Mouse (Mus musculus) left cerebral cortex, postnatal 14 days (tissue): Measurements from ENCODE around the gene Abcf3. TPM values are rescaled to one million over a fixed set of nuclear protein-coding genes. Genes with fewer than 3 reads are reported as not detected.

Experiments
- DNase-seq, 2 experiments: peaks; one replicate each; pipeline ENCODE4 v3.0.0; 2021 to 2022; ENCODE audit warnings: low spot score in 2 of 2, mixed read lengths in 1 of 2
- intact Hi-C: fragments of 180-260 bp; cut with DNase I; formaldehyde crosslinking; loops from one replicate; pipeline ENCODE4 v1.15.1; 2025
- total RNA-seq, 2 experiments: library from RNA; stranded (reverse); gene quantifications; 2 replicates each; pipeline ENCODE4 v1.2.3; 2021

Abcf3 gene
- total RNA-seq, 2 experiments from 2014 or later: 82.9 to 86.5 TPM

- DNase-seq: peak; percentile 26 to 30
Measured at GRCm38 (mm10) chr16:20537071-20537471, 11.3 kb upstream of the Abcf3 start.

DNA sequence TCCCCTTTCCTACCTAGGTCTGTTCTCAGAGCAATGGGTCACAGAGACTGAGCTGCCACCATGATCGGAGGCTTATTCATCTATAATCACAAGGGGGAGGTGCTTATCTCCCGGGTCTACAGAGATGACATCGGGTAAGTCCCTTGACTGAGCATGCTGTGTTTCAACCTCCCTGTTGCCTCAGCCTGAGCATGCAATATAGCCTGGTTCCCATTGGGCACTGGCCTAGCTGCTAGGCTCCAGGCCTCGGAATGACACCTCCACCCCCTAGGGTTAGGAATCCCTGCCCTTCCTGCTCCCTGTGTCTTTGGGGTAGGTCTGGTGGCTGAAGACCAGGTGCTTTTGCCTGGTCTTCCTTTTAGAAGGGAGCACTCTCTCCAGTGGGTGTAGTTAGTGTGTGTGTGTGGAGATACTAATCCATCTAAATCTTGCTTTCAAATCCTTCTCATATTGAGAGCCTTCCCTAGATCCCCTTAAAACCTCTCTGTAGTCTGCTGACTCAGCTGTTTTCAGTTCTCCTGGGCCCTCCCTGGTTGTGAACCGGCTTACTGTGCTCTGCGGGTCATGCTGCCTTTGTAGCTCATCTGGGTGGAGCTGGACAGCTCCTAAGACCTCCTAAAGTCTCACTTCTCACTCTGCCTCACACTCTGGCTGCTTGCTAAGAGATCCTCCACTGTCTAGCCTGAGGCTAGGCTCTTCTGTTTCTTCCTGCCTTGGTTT lies 10.6 kb upstream of the Abcf3 start:
- intact Hi-C loops: no loop called here
- DNase-seq: no peak

More at GRCm38 (mm10) chr16:20537071-20537471, 11.3 kb upstream of the Abcf3 start:
- intact Hi-C loops: no loop called here

DNA sequence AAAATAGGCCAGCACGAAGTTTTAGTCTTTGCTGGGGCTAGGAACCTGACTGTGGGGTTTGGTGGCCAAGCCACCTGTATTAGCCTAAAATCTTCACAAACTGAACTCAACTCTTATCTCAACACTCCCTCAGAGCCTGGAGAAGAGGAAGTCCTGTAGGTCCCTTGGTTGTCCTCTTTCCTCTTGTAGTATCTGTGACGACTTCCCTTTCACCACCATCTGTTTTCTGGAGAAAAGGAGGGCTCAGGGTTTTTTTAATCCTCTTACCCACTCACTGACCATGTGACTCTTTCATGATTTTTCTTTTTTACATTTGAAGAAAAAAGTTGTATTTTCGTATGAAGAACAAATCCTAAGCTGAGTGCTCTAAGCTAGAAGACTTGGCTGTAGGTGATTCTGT lies 8.7 kb upstream of the Abcf3 start:
- intact Hi-C loops: no loop called here
- DNase-seq: no peak

DNA sequence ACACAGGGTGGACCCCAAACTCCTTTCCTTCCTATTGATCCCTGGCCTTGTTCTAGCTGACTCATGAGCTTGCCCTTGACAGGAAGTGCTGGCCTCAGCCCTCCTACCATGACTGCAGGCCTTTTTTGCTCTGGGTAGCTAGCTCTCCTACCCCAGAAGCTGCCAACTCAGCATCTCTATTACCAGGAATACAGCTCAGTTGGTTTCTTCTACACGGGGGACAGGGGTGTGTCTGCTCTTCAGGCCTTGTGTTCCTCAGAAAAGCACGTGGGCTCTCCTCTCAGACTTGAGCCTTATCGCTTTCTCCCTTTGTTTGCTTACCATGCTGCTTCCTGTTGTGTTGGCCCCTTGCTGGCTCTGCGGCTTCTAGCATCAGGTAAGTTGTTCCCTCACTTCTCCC lies 7.9 kb upstream of the Abcf3 start:
- intact Hi-C loops: no loop called here
- no peak for DNase-seq

DNA sequence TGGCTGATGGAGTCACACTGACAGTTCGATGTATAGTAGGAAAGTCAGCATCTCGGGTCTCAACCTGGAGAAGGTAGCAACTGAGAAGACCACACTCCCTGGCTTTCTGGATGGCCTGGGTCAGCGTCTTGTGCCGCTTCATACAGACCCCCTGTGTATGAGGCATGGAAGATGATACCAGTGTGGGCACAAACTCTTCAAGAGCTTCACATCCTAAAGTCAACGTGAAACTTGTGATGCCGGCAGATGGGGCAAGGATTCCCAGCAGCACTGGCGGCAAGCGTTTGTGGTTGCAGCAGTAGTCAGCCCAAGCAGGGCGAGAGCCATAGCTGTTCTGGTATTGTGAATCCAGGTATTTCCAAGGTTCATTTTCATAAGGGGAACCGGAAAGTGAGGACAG lies 2.7 kb upstream of the Abcf3 start:
- intact Hi-C loops: loop anchor here (5.0 kb wide), 1 partner anchor 38 kb away; no protein-coding TSS in a partner anchor
- no peak for DNase-seq

- no peak for DNase-seq
- intact Hi-C loops: loop anchor here (5.0 kb wide), 1 partner anchor 40 kb away; no protein-coding TSS in a partner anchor
Measured at GRCm38 (mm10) chr16:20547423-20547822, 954 bp upstream of the Abcf3 start.

- no peak for DNase-seq
- intact Hi-C loops: loop anchor here (5.0 kb wide), 1 partner anchor 42 kb away; no protein-coding TSS in a partner anchor
Measured at GRCm38 (mm10) chr16:20549161-20549560, 784 bp downstream of the Abcf3 start.

DNA sequence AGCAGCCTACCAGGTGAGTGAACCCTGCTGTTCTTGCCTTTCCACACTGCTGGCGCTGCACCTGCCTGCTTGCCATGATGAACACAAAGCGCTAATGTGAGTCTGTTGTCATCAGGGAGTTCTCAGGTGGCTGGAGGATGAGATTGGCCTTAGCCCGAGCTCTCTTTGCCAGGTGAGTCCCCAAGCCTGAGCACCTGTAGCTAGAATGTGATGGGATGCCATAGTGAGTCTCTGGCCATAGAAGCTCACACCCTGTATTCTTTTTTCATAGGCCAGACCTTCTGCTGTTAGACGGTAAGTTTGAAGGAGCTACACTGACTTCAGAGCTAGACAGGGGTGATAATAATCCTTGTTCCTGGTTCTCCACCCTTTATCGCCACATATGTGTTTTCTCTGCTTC lies 3.3 kb downstream of the Abcf3 start:
- intact Hi-C loops: no loop called here
- DNase-seq: no peak

- DNase-seq: no peak
- intact Hi-C loops: no loop called here
Measured at GRCm38 (mm10) chr16:20552594-20552993, 4.2 kb downstream of the Abcf3 start.

DNA sequence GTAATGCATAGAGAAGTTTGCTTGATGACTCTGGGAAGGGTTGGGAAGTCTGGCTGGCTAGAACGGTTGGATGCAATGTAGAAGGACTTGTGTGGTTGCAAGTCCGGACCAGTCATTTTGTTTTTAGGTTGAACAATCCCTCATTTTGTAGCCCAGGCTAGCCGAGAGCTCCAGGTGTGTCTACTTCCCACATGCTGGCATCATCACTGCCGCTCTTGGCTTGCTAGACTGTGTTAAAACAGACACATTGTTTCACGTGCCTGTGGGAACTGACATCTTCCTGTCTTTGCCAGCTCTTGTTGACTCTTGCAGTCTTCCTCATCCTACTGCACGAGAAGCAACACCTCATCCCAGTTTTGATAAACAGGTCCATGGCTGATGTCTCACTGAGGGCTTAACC lies 6.6 kb downstream of the Abcf3 start:
- intact Hi-C loops: no loop called here

DNA sequence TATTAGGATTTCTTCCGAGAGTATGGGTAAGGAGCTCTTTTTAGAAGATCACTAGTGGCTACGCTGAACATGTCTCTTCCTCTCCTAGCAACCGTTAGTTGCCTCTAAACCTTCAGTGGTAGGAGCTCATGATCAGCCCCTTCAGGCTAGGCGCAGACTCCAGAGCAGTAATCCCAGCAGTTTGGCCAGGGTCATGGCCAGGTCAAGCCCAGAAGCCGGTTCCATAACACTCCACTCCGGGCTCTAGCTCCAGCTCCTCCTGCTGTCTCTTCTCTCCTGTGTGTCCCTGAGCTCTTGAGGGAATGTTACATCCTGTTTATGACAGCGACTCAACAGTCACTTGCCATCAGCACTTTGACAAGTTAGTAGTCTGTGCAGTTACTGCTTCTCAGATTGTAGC lies 9.0 kb downstream of the Abcf3 start:
- intact Hi-C loops: no loop called here
- no peak for DNase-seq

More for the DNA sequence above, 6.6 kb downstream of the Abcf3 start:
- no peak for DNase-seq

- intact Hi-C loops: no loop called here
- no peak for DNase-seq
Measured at GRCm38 (mm10) chr16:20565075-20565474, 16.7 kb downstream of the Abcf3 start.

DNA sequence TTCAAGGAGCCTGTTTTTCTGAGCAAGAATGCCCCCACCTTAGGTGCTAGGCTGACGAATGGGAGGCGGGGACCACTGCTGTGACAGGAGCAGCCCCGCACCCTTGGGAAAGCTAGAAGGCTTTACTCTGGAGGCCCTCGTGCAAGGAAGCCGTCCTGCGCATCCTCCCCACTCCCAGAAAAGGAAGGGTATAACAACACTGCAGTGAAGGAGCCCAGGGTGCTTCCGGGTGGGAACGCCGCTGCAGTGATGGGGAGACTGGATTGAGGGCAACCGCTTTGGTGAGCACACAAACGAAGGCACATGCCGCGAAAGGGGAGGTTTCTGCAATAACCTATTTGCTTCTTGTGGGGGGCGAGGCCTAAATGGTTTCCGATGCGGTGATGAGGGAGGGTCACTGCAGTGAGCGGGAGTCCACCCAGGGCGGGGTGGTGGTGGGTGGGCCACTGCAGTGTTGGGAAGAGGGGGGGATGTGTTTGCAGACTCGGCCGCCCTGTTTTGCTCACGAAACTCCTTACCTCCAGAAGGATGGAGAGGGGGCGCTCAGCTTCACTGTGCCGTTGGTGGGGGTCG lies 41.1 kb downstream of the Abcf3 start, which contains the start of gene Vwa5b2:
Gene Vwa5b2, plus strand, starts transcription at position 106 of the 573 bp plus-strand sequence.
- intact Hi-C loops: no loop called here
- DNase-seq: peak; percentile 51 to 57

DNA sequence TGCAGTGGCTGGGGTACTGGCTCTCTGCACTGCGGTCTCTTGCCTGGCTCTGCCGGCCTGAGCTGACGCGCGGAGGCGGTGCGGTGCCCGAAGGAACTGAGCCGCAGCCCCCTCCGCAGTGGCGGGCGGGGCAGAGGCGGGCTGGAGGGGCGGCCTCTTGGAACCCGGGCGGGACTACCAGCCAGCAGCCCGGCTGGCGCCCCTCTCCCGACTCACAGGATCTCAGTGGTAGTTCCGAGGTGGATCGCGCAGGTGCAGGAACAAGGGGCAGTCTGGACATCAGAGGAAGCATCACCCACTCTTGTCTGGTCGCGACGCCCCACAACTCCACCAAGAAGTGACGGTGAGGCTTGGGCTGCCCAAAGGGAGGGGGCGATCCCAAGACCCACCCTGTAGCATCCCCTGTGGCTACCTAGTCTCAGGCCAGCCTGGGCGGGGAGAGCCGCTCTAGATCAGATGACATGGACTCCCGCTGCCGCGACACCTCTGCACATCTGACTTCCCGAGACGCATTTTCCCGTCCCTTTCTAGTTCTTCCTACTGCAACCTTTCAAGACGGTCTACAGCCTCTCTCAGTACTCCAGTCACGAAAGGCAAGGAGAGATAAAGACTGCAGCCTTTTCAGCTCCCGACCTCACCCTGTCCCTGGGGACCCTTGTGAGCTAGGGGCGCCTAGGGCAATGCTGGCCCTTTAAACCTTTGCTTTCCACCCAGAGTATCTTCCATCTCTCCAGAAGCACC lies 41.7 kb downstream of the Abcf3 start:
- intact Hi-C loops: no loop called here
- DNase-seq: peak; percentile 53 to 69

DNA sequence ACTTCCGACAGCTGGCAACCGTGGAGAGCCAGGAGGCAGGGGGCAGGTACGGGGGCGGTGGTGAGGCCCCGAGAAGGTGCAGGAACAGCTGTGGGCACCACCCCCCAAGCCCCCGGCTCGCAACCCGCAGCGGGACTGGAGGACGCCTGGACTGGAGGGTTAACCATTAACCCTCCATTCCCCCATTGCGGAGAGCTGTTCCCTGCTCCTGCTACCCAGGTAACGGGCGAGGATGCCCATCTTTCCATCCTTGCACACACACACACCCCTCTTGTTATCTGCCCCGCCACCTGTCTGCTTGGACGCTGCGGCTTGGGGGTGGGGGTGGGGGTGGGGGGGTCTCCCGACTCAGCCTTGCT lies 42.3 kb downstream of the Abcf3 start:
- no peak for DNase-seq
- intact Hi-C loops: no loop called here

DNA sequence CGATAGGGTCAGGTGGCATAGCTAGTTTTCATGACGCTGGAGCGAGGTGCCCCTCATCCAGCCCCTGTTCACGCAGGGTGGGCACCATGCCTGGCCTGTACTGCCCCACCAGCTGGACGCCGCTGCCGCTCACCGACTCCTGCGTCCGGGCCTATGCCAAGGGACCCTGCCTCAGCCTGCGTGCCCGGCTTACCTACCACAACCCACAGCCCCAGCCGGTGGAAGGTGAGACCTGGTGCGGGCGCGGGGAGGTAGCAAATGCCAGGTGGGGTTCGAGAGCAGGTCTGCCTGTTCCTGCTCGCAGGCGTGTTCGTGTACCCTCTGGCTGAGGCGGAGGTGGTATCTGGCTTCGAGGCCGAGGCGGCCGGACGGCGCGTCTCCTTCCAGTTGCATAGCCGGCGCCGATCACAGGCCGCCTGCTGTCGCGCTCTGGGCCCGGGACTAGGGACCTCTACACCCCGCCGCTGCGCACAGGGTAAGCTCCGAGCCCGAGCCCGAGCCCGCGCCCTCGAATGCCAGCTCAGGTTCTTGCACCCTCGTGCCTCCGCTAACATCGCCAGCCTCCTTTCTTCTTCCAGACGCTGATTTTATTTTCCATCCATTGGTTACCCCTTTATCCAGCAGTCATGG lies 42.8 kb downstream of the Abcf3 start:
- DNase-seq: no peak
- intact Hi-C loops: no loop called here

DNA sequence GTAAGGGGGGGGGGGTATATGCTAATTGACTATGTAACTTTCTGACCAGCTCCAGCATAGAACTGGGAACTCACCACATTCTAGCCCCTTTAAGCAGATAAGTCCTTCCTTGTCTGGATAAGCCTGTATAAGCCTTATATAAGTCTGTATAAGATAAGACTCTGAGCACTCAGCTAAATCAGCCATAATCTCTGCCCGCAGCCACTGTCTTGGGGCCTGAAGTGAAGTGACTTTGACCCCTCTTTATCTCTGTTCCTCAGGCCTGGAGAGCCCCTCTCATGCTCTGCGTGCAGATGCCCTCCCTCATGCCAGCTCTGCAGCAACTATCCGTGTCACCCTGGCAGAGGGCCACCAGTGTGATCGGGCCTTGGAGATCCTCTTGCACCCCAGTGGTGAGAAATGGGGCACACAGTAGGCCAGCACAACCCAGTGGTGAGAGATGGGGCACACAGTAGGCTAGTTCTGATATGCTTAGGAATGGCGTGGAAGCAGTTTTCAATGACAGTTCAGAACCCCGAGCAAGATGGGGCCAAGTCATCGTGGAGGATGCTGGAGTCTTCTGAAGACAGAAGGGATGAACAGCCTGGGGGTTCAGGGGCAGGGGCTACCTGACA lies 46.8 kb downstream of the Abcf3 start:
- intact Hi-C loops: no loop called here
- no peak for DNase-seq

DNA sequence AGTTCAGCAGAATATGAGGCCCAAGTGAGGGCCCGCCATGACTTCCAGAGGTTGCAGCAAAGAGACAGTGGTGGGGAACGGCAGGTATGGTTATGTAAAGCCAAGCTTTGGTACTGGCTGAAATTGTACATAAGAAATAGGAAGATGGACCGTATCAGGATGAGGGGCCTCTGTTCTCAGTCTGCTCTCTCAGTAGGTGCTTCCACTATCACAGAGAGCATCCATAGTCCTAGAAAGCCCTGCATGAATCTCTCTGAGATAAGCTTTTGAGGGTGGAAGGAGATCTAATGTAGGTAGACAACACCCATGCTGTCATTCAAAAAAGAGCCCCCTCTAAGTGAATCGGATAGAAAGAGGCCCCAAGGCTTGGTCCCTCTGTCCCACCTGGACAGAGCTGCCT lies 47.4 kb downstream of the Abcf3 start:
- DNase-seq: no peak
- intact Hi-C loops: no loop called here

DNA sequence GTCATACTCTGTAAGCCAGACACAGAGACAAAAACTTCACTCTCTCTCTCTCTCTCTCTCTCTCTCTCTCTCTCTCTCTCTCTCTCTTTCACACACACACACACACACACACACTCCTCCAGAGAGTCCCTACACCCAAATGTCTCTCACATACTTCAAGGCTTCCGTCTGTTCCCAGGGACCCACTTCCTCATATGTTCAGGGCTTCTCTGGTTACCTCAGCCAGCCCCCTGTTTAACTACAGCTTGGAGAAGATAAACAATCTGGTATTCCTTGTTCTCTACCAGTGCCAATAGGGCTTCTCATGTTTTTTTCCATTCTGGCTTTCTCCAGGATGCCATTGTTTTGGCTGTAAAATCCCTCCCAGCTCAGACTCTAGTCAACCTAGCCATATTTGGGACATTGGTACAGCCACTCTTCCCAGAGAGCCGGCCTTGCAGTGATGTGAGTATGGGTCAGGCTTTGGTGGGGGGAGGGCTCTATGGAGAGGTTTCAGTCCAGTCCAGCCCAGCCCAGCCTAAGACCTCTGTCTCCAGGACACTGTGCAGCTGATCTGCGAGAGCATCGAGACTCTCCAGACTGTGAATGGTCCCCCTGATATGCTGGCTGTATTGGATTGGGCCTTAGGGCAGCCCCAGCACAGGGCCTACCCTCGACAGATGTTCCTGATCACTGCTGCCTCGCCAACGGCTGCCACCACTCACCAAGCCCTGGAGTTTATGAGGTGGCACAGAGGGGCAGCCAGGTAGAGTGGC lies 48.5 kb downstream of the Abcf3 start:
- intact Hi-C loops: no loop called here
- no peak for DNase-seq
